Mouse (Mus musculus) lung, embryonic 16.5 days (tissue): ENCODE measurements around the gene Hoxd11. TPM values are rescaled to one million over a fixed set of nuclear protein-coding genes. Genes with fewer than 3 reads are reported as not detected.

Experiments
- ATAC-seq: fragments of 200-750 bp; cut with Nextera tagmentation; 2 replicates; pipeline ENCODE4 v1.8.0; 2017; ENCODE audit warnings: low read depth, mild to moderate bottlenecking, moderate library complexity
- H3K27ac ChIP-seq: fragments of 300-500 bp; sonication (generic); 2 replicates; pipeline ENCODE4 v1.5.1; 2014; ENCODE audit warnings: mild to moderate bottlenecking, control low read depth, low read length
- H3K27me3 ChIP-seq: fragments of 300-500 bp; sonication (generic); 2 replicates; pipeline ENCODE4 v1.6.1; 2014; ENCODE audit warnings: low read depth, low read length, mixed read lengths; ENCODE audit not compliant: control insufficient read depth, insufficient read depth
- H3K36me3 ChIP-seq: fragments of 300-500 bp; sonication (generic); 2 replicates; pipeline ENCODE4 v1.6.1; 2014; ENCODE audit warnings: low read length; ENCODE audit not compliant: control insufficient read depth, insufficient read depth
- H3K4me1 ChIP-seq: fragments of 300-500 bp; sonication (generic); replicated peaks from 2 replicates; pipeline ENCODE4 v1.6.1; 2014; ENCODE audit warnings: low read length, mixed read lengths; ENCODE audit not compliant: control insufficient read depth, insufficient read depth
- H3K4me2 ChIP-seq: fragments of 300-500 bp; sonication (generic); 2 replicates; pipeline ENCODE4 v1.6.1; 2014; ENCODE audit warnings: low read depth, low read length, control low read depth
- H3K4me3 ChIP-seq: fragments of 300-500 bp; sonication (generic); 2 replicates; pipeline ENCODE4 v1.5.1; 2014; ENCODE audit warnings: mild to moderate bottlenecking, low read length, control low read depth
- H3K9ac ChIP-seq: fragments of 300-500 bp; sonication (generic); 2 replicates; pipeline ENCODE4 v1.6.1; 2014; ENCODE audit warnings: low read length, control low read depth
- H3K9me3 ChIP-seq: fragments of 300-500 bp; sonication (generic); 2 replicates; pipeline ENCODE4 v1.6.1; 2016; ENCODE audit warnings: low read length; ENCODE audit not compliant: control insufficient read depth
- WGBS: fragments of 180-500 bp; shearing (Covaris S2); extraction: QIAGEN DNeasy Blood & Tissue Kit; methylation state at CpG from one replicate; pipeline ENCODE4 v1.1.7; 2014; 5-methylcytosine and 5-hydroxymethylcytosine counted together
- polyA plus RNA-seq: library from polyadenylated mRNA; unstranded; fragments of >200 nt; fragmentation: Nextera tagmentation; extraction: Ambion mirVana; gene quantifications from 2 replicates; pipeline ENCODE4 v1.2.1, GENCODE M21; 2015

The Hoxd11 gene
- polyA plus RNA-seq, 1 experiment from 2014 or later = not detected

DNA sequence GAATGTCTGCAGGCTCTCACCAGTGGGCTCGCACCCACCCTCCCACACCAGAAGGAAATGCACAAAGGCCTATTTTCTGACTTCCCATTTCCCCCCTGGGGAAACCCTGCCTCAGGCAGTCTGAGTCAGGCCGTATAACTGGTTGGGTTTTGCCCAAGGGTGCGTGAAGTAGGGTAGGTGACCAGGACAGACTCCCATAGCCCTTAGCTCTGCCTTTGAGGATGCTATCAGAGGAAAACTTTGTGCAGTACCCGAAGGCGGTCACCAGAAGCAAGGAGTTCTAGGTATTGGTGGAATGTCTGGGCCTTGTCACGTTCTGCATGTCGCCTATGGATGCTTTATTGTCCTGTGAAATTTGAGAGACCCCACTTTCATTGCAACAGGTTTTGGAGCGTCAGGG lies 43.6 kb downstream of the Hoxd11 start:
- no peaks in the 10 kb centered on the region for H3K36me3 ChIP-seq
- ATAC-seq = no peak
- no peak overlapping the region for H3K9ac ChIP-seq
- no peaks in the 10 kb centered on the region for H3K4me1 ChIP-seq
- no peak overlapping the region for H3K27ac ChIP-seq
- H3K9me3 ChIP-seq = no peaks in the 10 kb centered on the region
- H3K4me3 ChIP-seq = no peak overlapping the region
- 9% methylated on average over 8 of the region's 8 CpGs for WGBS
- H3K27me3 ChIP-seq = peaks cover 97% of the 10 kb centered on the region
- no peak overlapping the region for H3K4me2 ChIP-seq

DNA sequence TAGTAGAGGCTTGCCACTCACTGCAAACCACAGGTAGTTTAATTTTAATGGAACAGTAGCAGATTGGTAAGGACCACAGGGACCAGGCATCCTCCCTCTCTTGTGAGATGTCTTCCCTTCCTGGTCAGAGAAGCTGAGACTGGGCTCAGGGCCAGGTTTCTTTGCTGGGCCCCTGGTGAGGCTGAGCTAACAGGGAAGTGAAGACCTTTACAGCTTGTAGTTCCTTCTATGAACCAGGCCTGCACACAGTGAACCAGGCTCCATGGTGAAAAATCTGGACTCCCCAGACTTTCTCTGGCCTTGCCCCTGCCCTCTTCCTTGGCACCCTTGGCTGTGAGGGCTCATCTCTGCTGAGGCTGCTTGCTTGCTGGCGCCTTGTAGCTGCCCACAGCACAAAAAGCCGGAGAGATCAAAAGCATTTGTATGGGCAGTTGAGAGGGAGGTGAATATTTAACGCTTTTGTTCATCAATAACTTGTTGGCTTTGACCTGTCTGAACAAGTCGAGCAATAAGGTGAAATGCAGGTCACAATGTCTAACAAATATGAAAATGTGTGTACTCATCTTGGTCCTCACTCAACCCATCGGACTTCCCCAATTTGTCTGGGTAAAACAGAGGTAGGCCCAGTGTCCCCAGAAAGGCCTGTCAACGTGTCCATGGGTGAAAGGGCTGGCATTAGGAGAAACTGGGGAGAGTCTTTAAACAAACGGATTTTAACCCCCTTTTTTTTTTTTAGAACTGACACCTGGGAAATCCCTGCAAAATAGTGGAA lies 45.1 kb downstream of the Hoxd11 start:
- peaks cover 100% of the 10 kb centered on the region for H3K27me3 ChIP-seq
- no peak overlapping the region for H3K27ac ChIP-seq
- H3K4me2 ChIP-seq = no peak overlapping the region
- H3K36me3 ChIP-seq = no peaks in the 10 kb centered on the region
- no peak overlapping the region for H3K9ac ChIP-seq
- WGBS = 26% methylated on average over 7 of the region's 7 CpGs
- no peaks in the 10 kb centered on the region for H3K4me1 ChIP-seq
- ATAC-seq = no peak
- no peak overlapping the region for H3K4me3 ChIP-seq
- H3K9me3 ChIP-seq = no peaks in the 10 kb centered on the region

DNA sequence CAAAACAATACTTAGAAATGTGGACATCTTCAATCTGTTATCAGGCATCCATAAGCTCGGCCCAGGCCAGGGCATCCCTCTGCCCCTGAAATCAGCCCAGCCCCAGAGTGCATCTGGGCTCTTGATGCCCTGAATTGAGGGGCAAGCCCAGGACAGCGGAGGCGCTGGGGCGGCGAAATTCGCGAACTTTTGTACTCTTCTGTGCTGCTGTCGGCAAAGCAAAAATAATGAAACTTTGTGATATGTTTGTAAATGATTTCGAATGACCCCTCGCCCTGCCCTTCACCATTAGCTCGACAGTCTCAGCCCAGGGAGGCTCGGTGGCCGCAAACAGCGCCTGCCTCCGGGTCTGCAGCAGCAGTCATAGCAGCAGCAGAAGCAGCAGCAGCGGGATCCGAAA lies 45.8 kb downstream of the Hoxd11 start:
- no peak overlapping the region for H3K4me2 ChIP-seq
- no peak for ATAC-seq
- no peaks in the 10 kb centered on the region for H3K36me3 ChIP-seq
- H3K9ac ChIP-seq = no peak overlapping the region
- no peak overlapping the region for H3K27ac ChIP-seq
- 6% methylated on average over 17 of the region's 17 CpGs for WGBS
- no peaks in the 10 kb centered on the region for H3K9me3 ChIP-seq
- peaks cover 98% of the 10 kb centered on the region for H3K27me3 ChIP-seq
- no peak overlapping the region for H3K4me3 ChIP-seq
- H3K4me1 ChIP-seq = no peaks in the 10 kb centered on the region

DNA sequence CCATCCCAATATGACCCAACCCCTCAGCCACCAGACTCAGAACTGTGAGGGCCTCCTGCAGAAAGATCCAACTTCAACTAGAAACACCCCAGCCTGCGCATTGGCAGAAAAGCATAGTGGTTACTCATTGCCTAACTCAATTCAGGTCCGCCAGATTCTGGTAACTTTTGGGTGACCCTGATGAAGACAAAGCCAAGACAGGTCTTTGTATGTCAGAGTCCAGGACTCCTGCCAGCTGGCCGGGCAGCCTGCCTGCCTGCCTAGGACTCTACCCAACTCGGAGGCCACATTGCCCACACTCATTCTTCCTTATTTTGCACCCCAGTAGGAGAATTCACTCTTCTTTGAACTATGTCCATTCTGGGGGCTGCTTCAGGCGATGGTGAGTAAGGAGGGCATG lies 47.2 kb downstream of the Hoxd11 start, which contains the start of gene Gm28230:
Gene Gm28230 (plus strand): TSS at position 178 of the 400 bp plus-strand sequence.
- H3K9ac ChIP-seq = no peak within 1 kb of the TSS
- WGBS = 11% methylated on average over 5 of the region's 5 CpGs
- no peaks in the 10 kb centered on the region for H3K9me3 ChIP-seq
- H3K4me2 ChIP-seq = peak within 1 kb of the TSS; percentile 26; the same call in 1 of the 2 replicates
- ATAC-seq = no peak
- H3K36me3 ChIP-seq = no peaks in the 10 kb centered on the region
- H3K4me3 ChIP-seq = peak within 1 kb of the TSS; percentile 24
- H3K4me1 ChIP-seq = no peaks in the 10 kb centered on the region
- peaks cover 97% of the 10 kb centered on the region for H3K27me3 ChIP-seq
- no peak within 1 kb of the TSS for H3K27ac ChIP-seq

DNA sequence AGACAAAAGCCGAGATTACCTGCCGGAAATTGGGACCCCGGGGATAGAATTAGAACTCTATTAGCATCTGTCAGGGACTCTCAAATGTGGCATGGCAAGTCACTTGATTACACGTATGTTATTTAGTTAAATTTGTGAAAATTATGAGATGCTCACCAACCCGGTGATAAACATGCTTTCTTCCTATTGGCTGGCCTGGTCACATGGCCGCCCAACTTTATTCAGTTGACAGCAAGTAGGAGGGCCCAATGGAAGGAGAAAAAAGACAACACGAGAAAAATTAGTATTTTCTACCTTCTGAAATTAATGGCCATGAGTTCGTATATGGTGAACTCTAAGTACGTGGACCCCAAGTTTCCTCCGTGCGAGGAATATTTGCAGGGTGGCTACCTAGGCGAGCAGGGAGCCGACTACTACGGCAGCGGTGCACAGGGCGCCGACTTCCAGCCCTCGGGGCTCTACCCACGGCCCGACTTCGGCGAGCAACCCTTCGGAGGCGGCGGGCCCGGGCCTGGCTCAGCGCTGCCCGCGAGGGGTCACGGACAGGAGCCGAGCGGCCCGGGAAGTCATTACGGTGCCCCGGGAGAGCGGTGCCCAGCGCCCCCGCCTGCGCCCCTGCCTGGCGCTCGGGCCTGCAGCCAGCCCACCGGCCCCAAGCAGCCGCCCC lies 47.7 kb downstream of the Hoxd11 start:
- no peak; the same call in 1 of the 2 replicates for ATAC-seq

DNA sequence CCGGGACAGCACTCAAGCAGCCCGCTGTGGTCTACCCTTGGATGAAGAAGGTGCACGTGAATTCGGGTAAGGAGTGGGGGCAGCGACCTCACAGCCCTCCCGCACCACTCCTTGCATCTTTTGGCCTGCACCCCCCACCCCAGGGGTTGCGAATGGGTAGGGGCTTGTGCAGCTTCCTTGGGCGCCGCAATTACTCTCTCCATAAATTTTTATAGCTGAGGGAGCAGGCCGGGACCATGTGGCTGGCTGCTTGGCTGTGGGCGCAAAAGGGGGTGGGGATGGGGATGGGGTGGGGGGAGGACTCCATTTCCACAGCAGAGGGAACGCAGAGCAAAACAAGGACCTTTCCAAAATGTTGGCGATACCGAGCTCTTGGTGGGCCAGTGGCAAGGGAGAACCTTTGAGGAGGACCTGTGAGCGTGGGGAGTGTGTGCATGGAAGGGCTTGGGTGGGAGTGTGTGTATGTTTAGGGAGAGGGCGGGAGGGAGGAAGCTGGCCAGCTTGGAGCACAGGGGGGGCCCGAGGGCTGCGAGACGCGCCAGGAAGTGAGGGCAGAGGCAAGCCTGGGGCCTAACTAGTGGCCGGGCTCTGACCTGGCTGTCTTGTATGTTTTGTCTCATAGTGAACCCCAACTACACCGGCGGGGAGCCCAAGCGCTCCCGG lies 48.4 kb downstream of the Hoxd11 start:
- H3K27me3 ChIP-seq = peaks cover 96% of the 10 kb centered on the region
- no peak overlapping the region for H3K9ac ChIP-seq
- no peaks in the 10 kb centered on the region for H3K9me3 ChIP-seq
- peak overlapping the region; percentile 26; the same call in 1 of the 2 replicates for H3K4me2 ChIP-seq
- no peaks in the 10 kb centered on the region for H3K4me1 ChIP-seq
- H3K36me3 ChIP-seq = no peaks in the 10 kb centered on the region
- no peak overlapping the region for H3K4me3 ChIP-seq
- no peak for ATAC-seq
- 2% methylated on average over 24 of the region's 25 CpGs for WGBS
- H3K27ac ChIP-seq = no peak overlapping the region

More for the DNA sequence above, 47.7 kb downstream of the Hoxd11 start:
- Histone ChIP-seq H3K4me2 (peak overlapping the region; percentile 26; the same call in 1 of the 2 replicates), H3K27ac (no peak overlapping the region), H3K27me3 (peaks cover 96% of the 10 kb centered on the region), H3K9me3 (no peaks in the 10 kb centered on the region), H3K36me3 (no peaks in the 10 kb centered on the region), H3K9ac (no peak overlapping the region), H3K4me1 (no peaks in the 10 kb centered on the region), H3K4me3 (peak overlapping the region; percentile 24)
- WGBS = 2% methylated on average over 36 of the region's 43 CpGs

DNA sequence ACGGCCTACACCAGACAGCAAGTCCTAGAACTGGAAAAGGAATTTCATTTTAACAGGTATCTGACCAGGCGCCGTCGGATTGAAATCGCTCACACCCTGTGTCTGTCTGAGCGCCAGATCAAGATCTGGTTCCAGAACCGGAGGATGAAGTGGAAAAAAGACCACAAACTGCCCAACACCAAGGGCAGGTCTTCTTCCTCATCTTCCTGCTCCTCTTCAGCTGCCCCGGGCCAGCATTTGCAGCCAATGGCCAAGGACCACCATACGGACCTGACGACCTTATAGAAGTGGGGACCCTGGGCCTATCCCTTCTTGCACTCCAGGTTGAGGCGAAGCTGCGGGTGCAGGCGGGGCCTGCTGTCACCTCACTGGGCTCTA lies 48.9 kb downstream of the Hoxd11 start:
- Histone ChIP-seq H3K4me1 (no peaks in the 10 kb centered on the region), H3K9me3 (no peaks in the 10 kb centered on the region), H3K4me2 (no peak overlapping the region), H3K36me3 (no peaks in the 10 kb centered on the region), H3K27me3 (peaks cover 96% of the 10 kb centered on the region), H3K27ac (no peak overlapping the region), H3K9ac (no peak overlapping the region), H3K4me3 (no peak overlapping the region)
- no peak for ATAC-seq
- 7% methylated on average over 13 of the region's 13 CpGs for WGBS

DNA sequence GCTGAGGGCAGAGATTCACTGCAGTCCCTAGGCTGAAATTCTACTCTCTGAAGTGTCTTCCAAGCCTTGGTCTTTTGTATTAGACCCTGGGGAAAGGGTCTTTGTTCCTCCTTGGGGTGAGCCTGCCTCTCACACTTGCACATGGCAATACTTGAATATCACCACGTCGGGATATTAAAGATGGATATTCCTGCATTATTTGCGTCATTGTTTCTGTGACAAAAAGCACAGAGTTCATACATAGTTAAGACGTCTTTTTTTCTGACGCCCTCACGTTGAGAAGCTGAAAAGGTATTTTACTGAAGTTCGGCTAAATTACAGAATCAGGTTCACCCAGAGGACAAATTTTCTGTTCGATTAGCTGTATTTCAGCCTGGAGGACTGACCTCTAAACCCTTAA lies 51.0 kb downstream of the Hoxd11 start:
- H3K9ac ChIP-seq = no peak overlapping the region
- no peaks in the 10 kb centered on the region for H3K4me1 ChIP-seq
- WGBS = 9% methylated on average over 8 of the region's 8 CpGs
- no peaks in the 10 kb centered on the region for H3K36me3 ChIP-seq
- H3K27me3 ChIP-seq = peaks cover 96% of the 10 kb centered on the region
- H3K4me2 ChIP-seq = no peak overlapping the region
- H3K27ac ChIP-seq = no peak overlapping the region
- no peaks in the 10 kb centered on the region for H3K9me3 ChIP-seq
- H3K4me3 ChIP-seq = no peak overlapping the region
- ATAC-seq = no peak

DNA sequence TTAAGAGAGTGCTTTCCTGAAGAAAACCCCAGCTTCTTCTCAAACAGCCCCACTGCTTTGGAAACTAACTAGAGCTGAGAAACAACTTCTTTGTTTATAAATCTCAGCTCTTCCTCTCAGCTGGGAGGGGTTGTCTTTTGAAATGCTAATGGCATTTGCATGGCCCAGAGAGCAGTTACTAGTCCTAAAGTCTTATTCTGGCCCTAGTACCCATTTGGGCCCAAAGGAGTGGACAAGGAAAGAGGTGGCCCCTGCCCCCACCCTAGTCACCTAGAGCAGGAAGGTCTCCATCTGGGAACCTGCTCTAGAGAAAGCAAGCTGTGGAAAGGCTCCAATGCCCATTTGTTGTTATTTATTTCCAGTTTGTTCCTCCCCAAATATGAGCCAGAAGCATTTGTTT lies 51.7 kb downstream of the Hoxd11 start:
- Histone ChIP-seq H3K36me3 (no peaks in the 10 kb centered on the region), H3K27ac (no peak overlapping the region), H3K9ac (no peak overlapping the region), H3K4me1 (peaks cover 3% of the 10 kb centered on the region; the same call in 1 of the 2 replicates), H3K27me3 (peaks cover 96% of the 10 kb centered on the region), H3K4me2 (no peak overlapping the region), H3K9me3 (no peaks in the 10 kb centered on the region), H3K4me3 (no peak overlapping the region)
- no peak for ATAC-seq
